Mouse (Mus musculus): ENCODE results near the gene Trabd2b.
A peak's percentile ranks its signal among the peaks of the same experiment; 100 is the strongest.

The Trabd2b gene

DNA sequence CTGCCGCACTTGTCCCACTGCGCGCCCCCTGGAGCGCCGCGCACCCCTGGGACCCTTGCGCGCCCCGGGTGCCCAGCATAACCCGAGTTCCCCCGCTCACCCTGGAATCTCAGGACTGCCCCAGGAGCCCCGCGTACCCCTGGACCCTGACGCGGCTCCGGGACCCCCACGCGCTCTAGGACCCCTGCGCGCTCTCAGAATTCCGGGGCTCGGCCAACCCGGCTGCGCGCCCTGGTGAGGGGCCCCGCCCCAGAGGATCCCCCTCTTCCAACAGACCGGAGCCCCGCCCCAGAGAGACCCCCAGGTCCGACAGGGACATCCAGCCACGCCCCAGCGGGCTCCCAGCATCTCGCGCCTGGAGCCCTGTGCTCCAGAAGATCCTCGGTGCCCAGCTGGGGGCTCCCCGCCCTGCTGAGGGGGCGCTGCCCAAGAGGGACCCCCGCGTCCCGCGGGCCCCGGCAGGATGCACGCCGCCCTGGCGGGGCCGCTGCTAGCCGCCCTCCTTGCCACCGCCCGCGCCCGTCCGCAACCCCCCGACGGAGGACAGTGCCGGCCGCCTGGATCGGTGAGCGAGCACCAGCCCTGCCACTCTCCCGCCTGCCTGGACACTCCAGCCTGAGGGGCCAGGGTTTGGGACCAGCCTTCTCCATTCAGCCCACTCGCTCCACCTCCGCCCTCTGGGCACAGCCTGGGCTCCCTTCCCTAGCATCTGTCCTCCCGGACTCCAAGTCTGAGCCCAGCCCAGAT is at the start of gene Trabd2b:
Trabd2b (plus strand) TSS at position 370 of the 747 bp plus-strand sequence.
- DNase-seq = no peak

GRCm38 (mm10) chr4:114357420-114357819 is 49.1 kb upstream of the Trabd2b start:
- DNase-seq = no peak

DNA sequence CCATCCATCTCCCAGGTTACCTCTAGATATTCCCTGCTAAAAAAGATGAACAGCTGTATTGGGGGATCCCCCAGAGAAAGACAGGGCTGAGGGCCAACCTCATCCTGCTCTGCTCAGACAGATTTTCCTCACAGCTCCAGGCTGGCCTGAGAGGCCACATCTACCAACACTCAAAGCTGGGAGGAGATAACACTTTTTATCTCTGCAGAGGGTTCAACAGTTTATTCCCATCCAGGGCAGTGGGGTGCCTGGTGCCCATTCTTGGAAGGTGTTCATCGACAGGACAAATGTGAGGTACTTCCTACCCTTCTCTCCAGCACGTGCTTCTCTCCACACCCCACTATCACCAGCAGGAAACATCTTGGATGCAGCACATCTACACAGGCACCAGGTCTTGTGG is 47.6 kb upstream of the Trabd2b start:
- no peak for DNase-seq

GRCm38 (mm10) chr4:114359818-114360217 is 46.7 kb upstream of the Trabd2b start:
- no peak for DNase-seq

DNA sequence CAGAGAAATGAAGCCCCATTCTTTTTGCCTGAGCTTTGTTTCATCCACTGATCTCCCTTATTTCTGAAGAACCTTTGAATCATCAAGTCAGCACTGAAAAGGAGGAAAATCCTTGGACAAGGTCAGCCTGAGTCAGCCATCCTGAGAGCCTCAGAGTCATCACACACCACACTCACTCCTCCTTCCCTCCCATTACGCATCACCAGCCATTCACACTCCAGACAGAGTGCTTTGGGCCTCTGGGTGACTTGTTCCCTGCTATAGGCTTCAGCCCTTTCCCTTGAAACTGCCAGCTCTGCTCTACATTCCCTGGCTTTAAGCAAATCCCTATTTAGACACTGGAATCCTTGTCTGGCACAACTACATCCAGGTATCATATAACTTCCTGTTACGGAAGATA is 45.2 kb upstream of the Trabd2b start:
- DNase-seq = no peak

- no peak for DNase-seq
These were observed 41.5 kb upstream of the Trabd2b start for GRCm38 (mm10) chr4:114365000-114365399.

DNA sequence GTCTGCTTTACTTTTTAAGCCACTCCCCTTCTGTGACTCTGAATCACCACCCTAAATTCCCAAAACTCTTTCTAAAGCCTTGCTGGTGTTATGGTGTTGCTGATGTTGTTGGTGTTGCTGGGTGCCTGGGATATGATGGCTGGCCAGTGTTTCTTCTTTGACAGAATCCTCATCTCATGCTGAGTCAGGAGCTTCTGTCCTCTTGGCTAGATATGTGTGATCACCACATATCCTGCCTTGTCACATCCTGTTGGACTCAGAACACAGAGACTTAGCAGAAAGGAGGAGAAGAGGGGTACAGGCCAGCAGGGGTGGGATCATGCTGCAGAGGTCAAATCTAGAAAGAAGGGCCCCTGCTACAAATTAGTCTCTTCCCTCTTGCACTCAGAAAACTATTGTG is 40.9 kb upstream of the Trabd2b start:
- DNase-seq = no peak

DNA sequence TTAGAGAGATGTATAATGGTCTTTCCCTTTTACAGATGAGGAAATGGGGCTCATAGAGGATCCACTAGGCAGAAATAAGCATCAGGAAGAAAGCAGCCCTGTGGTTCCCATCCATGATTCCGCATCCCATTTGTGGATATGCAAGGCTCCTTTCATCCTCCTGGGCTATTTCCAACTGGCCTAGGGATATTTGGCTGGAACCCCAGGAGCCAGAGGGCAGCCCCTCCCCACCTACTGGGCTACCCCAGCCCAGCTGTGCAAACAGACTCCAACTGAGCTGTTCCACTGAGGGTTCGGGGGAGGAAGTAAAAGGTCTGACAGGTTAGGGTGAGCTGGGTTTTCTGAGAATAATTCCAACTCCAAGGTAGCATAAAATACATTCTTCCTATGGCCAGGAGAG is 39.5 kb upstream of the Trabd2b start:
- DNase-seq = no peak

- DNase-seq = no peak
These were observed 38.7 kb upstream of the Trabd2b start for GRCm38 (mm10) chr4:114367840-114368239.

- no peak for DNase-seq
These were observed 36.9 kb upstream of the Trabd2b start for GRCm38 (mm10) chr4:114369591-114369990.

DNA sequence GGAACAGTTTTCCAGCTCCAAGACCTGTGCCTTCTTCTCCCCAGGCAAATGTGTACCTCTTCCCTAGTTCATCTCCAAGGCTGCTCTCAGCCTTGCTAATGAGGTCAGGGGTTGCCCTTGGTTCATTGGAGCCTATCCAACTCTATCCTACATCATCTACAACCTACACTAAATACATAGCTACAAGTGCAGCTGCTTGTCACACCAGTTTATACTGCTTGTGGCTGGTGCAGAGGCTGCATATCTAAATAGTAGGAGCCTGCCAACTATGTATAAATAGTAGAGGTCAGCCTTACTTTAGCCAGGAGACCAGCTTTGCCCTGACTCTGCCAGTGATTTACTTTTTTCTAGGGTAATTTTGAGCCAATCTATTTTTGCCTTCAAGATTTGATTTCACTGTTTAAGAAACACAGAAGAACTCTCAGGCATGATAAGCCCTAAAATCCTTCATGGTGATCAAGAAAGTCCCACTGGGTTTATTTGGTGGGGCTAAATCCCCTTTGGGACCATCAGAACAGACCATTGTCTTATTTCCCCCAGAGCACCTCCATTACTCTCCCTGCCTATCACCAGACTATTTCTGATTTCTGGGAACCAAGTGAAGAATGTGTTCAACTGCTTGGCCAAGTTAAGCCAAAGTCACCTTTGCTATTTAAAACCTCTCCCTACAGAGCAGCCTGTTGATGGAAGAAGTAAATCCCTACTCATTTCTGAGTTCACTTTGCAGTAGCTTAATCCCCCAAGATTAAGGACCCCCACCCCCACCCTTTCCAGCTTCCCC is 35.4 kb upstream of the Trabd2b start:
- no peak for DNase-seq

- no peak for DNase-seq
These were observed 33.8 kb upstream of the Trabd2b start for GRCm38 (mm10) chr4:114372699-114373098.

DNA sequence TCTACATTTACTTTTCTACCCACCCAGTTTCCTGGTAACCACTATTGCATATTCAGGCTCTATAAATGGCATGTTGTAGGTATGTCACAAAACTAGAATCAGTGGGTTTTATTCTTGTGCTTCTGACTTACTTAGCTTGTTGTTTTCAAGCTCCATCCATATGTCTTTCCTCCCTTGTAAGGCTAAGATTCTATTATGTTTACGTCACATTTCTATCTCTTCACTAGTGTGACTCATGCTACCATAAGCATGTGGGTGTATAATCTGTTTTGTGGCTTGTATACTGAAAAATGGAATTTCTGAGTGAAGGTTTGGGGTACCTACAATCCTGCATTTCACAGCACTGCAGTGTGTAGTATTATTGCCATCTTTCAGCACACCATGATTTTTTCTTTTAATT is 32.2 kb upstream of the Trabd2b start:
- no peak for DNase-seq

- DNase-seq = no peak
These were observed 29.0 kb upstream of the Trabd2b start for GRCm38 (mm10) chr4:114377531-114377930.

GRCm38 (mm10) chr4:114378512-114378911 is 28.0 kb upstream of the Trabd2b start:
- no peak for DNase-seq

- DNase-seq = no peak
These were observed 27.0 kb upstream of the Trabd2b start for GRCm38 (mm10) chr4:114379416-114379956.

- DNase-seq = no peak
These were observed 23.9 kb upstream of the Trabd2b start for GRCm38 (mm10) chr4:114382627-114383026.

DNA sequence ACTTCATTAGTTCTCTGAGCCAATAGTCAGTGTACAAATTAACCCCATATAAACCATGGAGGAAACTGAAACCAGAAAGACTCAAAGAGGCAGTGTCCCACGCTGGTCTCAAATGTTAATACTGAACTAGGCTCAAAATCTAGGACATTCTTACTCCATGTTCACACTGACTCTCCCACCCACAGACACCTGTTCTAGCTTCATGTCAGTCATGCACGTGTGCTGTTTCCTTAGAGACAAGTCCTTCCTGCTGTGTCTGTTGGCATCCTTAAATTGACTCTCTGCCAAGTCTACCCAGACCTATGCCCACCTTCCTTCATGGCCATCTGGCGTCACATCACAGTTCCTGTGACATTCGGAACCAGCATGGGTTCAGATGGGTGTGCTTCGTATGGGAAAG is 21.3 kb upstream of the Trabd2b start:
- DNase-seq = no peak

GRCm38 (mm10) chr4:114386395-114386811 is 20.1 kb upstream of the Trabd2b start:
- DNase-seq = peak; percentile 47

- DNase-seq = peak; percentile 62
These were observed 18.9 kb upstream of the Trabd2b start for GRCm38 (mm10) chr4:114387527-114388135.

DNA sequence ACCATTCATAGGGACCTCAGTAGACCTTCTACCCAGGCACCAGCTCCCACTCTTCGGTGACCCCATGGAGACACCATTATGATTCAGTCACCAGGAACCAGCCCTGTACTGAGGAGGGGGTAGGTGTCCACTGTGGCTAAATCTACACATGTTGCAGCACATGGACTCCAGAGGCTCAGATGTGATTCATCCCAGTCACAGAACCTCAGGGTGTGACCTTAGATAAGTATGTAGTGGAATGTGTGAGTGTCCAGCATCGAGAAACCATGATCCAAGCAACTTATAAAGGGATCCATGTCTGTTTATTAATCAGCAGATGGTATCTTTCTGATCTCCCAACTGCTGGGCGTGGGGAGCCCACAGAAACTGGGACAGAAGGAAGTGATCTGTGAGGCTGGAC is 18.2 kb upstream of the Trabd2b start:
- DNase-seq = no peak

DNA sequence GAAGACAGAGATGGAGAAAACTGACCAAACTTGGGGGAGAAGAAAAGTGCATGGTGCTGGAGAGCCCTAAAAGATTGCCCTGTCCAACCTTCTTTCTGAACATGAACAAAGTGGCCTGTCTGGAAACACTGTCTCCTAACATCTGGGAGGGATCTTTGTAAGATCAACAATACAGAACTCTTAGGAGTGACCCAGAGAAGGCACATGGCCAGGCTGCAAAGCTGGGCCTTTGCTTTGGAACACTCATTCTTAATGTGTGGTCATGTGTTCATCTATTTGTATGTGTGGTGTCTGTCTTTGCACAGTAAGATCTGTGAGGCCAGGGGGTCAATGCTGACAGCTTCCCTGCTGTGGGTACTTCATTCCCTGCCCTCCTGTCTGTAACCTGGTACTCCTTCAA is 16.9 kb upstream of the Trabd2b start:
- DNase-seq = peak; percentile 31

DNA sequence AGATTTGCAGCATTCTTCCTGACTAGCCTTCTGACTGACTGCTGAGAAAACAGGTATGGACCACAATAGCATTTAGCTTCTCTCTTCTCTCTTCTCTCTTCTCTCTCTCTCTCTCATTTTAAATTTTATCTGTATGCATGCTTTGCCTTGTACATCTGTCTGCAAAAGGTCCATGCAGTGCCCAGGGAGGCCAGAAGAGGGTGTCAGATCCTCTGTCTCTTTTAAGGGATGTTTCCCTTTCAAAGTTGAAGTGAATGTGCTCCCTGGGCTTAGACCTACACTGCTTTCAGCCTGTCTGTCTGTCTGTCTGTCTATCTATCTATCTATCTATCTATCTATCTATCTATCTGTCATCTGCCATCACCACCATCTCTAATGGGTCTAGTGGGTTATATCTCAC is 8.9 kb upstream of the Trabd2b start:
- peak; percentile 61 for DNase-seq

DNA sequence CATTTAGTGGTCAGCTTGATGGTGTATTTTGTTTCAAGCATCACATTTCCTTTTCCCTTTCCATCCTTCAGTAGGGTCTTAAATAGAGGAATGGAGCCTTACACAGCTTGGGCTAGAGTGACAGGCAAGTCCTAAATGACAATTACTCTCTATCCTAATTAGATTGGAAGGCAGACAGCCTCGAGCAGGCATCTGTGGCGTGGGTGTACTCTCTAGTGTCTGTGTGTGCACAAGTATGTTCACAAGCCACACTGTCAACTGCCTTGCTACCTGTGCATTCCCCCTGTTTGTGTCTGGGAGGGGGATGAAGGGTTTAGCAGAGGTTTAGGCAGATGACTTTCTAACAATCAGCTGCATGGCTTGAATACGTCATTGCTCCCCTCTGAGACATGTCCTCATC is 6.7 kb upstream of the Trabd2b start:
- no peak for DNase-seq

Data from lung, postnatal 36 days (tissue).